Mouse (Mus musculus): Measurements from ENCODE around the gene Slc41a1.

GRCm38 (mm10) chr1:131827207-131827786, at the start of gene Slc41a1:
- TF ChIP-seq POLR2A (IDR thresholded peaks at IDR 0.05; ENCODE audit: insufficient read depth, low read depth, low read length) (no peak), CTCF (IDR thresholded peaks at IDR 0.05; ENCODE audit: insufficient read depth, low read depth, low read length) (no peak)

Measured in olfactory bulb, adult 2 months (tissue).